Mouse (Mus musculus): Measurements from ENCODE around the gene Stambpl1. TPM values are rescaled to one million over a fixed set of nuclear protein-coding genes. Genes with fewer than 3 reads are reported as not detected.
A peak's percentile ranks its signal among the peaks of the same experiment; 100 is the strongest.

The Stambpl1 gene
- total RNA-seq, 2 experiments from 2014 or later: 2.7 to 5.4 TPM

DNA sequence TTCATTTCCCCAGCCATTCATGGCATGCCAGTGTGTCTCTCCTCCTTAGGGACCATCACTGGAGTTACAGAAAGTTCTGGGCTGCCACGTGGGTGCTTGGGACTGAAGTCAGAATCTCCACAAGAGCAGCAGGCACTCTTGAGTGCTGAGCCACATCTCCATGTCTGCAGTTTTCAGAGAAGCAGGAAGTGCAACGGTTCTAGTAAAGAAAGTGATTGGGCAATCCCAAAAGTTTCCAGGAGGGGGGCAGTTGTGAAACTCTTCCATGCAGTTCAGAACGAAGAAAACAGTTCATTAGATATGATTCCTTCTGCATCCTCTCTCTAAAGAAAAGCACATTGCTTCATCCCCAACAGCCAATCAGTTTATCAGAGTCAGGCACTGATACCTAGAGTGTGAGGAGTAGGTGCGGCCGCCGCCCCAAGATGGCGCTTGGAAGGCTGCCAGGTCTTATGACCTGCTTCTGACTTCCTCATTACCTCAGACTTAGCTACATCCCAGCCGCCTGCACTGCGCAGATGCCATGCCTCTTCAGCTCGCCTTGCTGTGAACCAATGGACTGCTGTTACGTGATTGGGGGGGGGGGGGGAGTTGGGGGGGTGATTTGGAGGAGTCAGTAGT is 78.2 kb downstream of the Stambpl1 start:
- DNase-seq: no peak
- intact Hi-C loops (cut with DNase I): no loop called here

DNA sequence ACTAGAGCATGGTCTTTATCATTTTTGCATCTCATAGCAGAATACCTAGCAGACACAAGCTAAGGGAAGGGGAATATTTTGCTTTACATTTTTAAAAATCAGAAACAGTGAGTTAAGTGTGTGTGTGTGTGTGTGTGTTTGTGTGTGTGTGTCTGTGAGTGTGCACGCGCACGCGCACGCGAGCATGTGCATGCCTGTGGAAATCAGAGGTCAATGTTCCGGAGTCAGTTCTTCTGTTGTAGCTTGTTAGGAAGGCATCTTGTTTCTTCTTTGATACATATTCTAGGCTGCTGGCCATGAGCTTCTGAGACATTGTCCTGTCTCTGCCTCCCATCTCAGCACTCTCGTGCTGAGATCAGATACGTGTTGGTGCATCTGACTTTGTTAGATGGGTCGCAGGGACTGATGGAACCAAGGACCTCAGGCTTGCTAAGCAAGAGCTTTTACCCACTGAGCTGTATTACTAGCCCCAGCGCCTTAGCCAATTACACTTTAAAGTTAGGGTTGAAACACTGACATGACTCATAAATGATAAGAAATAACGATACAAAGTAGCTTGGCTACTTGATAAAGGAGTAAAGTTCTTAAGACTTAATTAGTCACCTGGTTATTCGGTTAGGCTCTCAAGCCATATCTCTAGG is 78.9 kb downstream of the Stambpl1 start:
- intact Hi-C loops (cut with DNase I): no loop called here
- no peak for DNase-seq

DNA sequence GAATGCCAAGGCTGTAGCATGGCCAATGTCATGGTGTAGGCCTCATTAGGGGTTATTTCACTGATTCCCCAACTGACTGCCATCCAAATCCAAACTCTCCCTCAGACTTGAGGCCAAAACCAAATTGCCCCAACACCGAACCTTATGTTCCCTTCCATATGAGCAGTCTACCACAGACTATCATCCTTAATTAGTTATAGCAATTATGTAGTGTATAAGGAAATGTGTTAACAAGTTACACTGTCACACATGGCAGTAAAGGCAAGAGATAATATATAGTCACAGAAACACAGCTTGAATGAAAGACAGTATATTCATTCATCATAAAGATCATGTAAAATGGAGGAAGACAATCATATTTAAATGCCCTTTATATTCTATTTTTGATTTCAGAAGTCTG is 81.0 kb downstream of the Stambpl1 start:
- DNase-seq: no peak
- intact Hi-C loops (cut with DNase I): no loop called here

DNA sequence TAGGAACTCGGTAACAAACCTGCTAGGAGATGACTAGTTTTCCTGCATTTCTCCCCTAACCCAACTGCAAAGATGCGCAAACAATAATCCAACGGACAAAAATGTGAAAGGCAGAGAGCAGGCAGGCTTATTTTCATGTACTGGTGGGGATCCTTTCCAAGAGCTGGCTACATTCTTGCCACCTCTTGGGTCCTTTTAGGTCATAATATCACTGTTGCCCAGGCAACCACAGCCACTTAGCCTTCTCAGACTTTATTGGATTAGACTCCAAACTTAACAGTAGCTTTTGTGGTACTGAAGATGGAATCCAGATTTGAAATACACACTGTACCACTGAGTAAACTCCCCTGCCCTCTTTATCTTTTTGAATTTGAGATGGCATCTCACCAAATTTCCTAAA is 86.0 kb downstream of the Stambpl1 start:
- intact Hi-C loops (cut with DNase I): no loop called here
- DNase-seq: no peak

DNA sequence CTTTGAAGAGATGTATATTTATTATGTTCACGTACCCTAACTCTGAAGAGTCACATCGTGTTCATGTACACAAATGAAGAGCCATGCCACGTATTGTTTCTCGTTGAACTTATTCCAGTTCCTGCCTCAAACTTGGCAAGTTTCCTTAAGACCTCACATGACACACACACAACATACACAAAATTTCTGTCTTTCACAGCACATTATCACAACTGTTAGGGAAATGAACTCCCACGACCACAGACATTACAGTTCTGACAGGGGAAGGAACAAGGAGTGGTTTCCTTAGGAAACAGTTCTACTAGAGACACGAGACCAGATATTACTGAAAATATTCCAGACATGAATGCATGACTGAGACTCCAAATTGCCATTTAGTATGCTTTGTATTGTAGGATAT is 91.6 kb downstream of the Stambpl1 start:
- no peak for DNase-seq
- intact Hi-C loops (cut with DNase I): loop anchor here (1.0 kb wide), 1 partner anchor 39 kb away; no protein-coding TSS in a partner anchor

DNA sequence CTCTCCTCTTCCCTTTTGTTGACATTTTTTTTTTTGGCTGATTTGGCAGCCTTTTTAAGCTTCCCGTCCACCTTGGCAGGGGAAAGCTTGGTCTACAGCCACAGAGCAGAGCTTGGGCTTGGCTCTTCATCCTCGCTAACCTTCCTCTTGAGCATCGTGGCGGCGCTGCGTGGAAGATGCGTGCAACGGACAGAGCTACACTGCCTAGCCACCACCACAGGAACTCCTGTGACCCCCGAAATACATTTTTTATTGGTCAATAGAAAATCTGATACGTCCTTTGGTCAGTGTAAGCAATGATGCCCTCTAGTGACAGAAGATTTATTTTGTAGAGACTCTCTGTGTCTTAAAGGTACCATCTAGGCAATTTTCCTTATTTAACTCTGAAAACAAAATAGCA is 92.4 kb downstream of the Stambpl1 start:
- intact Hi-C loops (cut with DNase I): loop anchor here (1.0 kb wide), 1 partner anchor 40 kb away; no protein-coding TSS in a partner anchor
- DNase-seq: peak; percentile 28 to 51

DNA sequence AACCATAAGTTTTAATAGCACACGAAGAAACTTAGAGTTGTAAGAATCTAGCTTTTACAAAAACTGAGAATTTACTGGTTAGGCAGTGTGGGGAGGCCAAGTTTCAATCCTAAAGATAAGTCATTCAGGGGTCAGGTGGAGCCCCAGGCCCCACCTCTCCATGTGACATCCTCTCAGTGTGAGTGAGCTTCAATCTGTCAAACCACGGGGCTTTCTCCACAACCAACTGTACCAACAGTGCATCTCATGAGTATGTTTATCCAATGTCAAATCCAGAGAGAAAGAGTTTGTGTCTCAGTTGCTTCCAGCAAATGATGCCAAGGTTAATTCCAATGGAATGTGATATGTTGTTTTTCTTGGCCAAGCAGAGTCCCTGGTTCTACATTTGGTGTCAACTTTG is 92.8 kb downstream of the Stambpl1 start:
- intact Hi-C loops (cut with DNase I): loop anchor here (1.0 to 5.0 kb wide), 2 partner anchors 41 to 42 kb away; no protein-coding TSS in a partner anchor
- no peak for DNase-seq

DNA sequence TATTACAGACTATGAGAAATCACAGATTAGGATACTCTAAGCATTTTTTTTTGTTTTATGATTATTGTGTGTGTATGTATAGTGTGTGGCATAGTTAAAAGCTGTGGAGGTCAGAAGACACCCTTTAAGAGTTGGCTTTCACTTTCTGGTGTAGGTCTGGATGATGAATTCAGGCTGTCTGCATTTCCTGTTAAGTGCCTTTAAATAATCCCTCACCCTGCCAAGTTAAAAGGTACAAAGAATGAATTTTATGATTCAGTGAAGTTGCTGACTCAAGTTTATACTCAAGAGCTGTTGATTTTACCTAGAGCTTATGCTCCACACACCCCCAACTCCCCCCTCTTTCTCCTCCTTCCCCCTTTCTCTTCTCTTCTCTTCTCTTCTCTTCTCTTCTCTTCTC is 95.2 kb downstream of the Stambpl1 start:
- DNase-seq: no peak
- intact Hi-C loops (cut with DNase I): loop anchor here (5.0 kb wide), 1 partner anchor 40 kb away; no protein-coding TSS in a partner anchor

DNA sequence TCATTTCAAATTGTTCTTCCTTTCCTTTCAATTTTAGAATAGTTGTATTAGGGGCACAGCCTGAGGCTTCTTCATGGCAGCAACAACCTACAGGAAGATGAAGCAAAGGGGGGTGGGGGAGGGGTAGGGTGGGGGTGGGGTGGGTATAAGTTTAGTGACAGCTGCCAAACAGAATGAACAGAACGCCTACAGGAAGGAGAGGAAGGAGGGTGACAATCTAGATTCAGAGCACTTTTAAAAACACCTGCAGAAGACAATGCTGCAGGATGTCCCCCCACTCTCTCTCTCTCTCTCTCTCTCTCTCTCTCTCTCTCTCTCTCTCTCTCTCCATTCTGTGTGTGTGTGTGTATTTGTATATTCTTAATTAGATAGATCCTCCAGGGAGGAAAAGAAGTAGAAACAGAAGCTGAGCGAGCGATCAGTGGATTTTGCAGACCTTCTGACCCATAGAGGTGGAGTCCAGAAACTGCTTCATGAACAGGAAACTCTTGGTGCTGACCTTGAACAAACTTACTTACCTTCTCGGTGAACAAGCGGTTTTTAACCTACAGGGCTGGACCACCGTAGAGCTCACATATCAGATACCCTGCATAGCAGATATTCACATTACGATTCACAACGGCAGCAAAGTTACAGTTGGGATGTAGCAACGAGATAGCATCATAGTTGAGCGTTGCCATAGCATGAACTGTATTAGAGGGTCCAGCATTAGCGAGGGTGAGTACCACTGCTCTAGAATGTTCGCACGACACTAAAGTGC is 95.8 kb downstream of the Stambpl1 start:
- no peak for DNase-seq
- intact Hi-C loops (cut with DNase I): loop anchor here (5.0 kb wide), 1 partner anchor 39 kb away; no protein-coding TSS in a partner anchor

DNA sequence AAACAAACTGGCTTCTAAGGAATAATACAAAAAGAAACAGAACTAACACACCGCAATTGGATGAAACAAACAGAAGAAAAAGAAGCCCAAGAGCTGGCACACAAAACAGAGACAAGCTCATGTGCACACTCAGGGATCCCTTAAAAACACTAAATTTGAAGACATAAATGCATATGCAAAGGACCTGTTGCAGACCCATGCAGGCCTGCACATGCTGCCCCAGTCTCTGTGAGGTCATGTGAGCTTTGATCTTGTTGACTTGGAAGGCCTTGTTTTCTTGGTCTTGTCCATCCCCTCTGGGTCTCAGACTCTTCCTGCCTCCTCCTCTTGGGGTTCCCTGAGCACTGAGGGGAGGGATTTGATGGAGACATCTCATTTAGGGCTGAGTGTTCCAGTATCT is 96.7 kb downstream of the Stambpl1 start:
- DNase-seq: no peak
- intact Hi-C loops (cut with DNase I): loop anchor here (5.0 kb wide), 1 partner anchor 39 kb away; no protein-coding TSS in a partner anchor

Other genes starting within 250 kb of the Stambpl1 start
- not detected for gene Lipf, start 231.0 kb upstream of the Stambpl1 start, total RNA-seq (2021)
- gene Lipk, start 183.9 kb upstream of the Stambpl1 start, total RNA-seq (2021): not detected
- not detected for gene Lipn, start 124.9 kb upstream of the Stambpl1 start, total RNA-seq (2021)
- not detected for gene Lipm, start 91.3 kb upstream of the Stambpl1 start, total RNA-seq (2021)
- gene Ankrd22, start 26.2 kb upstream of the Stambpl1 start, total RNA-seq (2021): not detected
- gene Acta2, start 63.4 kb downstream of the Stambpl1 start, total RNA-seq (2021): 100 to 1,000 TPM; 142 to 147 TPM
- gene Fas, start 98.4 kb downstream of the Stambpl1 start, total RNA-seq (2021): 10 to 100 TPM; 15.0 to 15.7 TPM